Mouse (Mus musculus) hindlimb bud, embryonic 11.5 days (tissue): ENCODE results near the gene Ogfrl1.
A peak's percentile ranks its signal among the peaks of the same experiment; 100 is the strongest.

ENCODE experiments used
- DNase-seq: peaks from one replicate; pipeline ENCODE4 v3.0.0-alpha.2; 2012; ENCODE audit warnings: low read depth, low spot score; ENCODE audit errors: extremely low spot score

Gene Ogfrl1

DNA sequence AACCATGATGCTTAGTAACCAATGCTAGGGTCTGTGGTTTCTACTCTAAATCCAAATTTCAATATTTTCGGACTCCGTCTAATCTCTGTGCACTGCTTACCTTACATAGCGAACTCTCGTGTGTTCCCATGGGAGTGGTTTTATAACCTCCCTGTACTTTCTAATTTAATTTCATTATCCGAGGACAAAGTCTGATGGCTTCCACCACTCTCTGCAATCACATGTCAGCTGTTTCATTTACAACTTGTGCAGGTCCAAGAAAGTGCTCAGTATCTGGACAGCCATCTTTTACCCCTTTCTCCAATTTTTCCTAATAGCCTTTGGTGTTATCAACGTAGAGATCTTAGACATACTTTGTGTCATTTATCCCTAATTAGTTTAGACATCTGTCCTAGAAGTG lies 44.7 kb downstream of the Ogfrl1 start:
- DNase-seq, result no peak

DNA sequence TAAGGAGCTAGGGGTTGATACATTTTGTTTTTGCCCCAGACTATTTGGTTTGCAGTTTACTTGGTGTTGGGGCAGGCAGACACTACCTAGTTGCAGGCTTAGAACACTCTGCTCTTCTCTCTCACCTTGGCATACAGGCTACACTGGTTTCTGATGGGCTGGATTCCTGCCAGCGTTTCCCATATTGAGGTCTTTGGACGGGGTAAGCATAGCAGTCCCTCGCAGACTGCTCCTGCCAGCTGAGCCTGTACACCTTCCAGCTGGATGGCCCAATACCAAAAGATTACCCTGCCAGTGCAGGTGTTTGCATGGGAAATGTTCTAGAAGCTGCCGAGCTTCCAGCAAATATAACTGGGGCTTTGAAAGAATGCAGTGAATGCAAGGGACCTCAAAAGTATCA lies 45.8 kb downstream of the Ogfrl1 start:
- DNase-seq, result no peak

DNA sequence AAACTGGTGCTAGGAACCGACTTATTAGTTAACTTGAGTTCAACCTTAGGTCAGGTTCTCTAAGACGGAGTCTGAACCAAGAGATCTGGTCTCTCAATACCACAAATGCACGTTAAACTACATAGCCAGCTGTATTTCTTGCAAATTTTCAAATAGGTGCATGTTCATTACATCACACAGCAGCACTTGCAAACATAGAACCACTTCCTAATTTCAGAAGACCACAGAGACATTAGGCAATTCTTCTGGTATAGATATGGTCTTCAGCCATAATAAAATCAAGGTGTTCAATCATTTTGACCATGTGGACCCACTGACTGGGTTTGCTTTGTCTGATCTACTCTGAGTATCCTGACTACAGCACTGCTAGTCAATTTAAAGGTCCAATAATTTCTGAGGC lies 51.9 kb downstream of the Ogfrl1 start:
- DNase-seq, result no peak

DNA sequence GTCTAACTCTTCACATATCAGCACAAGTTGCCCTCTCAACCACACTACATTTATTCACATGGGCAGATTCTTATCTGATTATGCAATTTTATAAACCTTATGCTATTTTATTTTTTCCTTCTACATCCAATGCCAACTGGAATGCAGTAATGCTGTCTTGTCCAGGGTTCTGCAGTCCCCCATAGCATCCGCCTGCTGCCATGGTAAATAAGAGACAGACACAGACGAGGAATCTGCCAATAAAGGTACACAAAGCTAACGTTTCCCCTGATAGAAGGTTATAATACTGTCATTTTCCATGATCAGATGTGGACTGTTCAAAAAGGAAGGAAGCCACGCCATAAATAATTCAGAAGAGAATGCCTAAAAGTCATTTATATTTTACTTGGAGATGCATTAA lies 54.7 kb downstream of the Ogfrl1 start:
- DNase-seq, result no peak

DNA sequence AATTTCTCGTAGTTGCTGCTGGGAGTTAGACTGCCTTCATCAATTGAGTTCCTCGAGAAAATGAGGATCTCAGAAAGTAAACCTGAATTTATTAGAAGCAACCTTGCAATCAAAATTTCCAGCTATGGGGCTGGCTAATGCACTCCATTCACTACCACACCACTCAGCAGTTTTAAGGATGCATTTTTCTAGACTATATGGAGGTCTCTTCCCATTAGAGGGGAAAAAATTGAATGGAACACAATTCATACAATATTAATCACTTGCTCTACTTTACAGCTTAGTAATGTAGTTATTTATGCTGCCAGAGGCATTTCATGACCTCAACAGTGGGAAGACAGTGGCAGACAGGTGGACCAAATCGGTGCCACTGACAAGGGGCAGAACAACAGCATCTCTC lies 55.3 kb downstream of the Ogfrl1 start:
- no peak for DNase-seq

DNA sequence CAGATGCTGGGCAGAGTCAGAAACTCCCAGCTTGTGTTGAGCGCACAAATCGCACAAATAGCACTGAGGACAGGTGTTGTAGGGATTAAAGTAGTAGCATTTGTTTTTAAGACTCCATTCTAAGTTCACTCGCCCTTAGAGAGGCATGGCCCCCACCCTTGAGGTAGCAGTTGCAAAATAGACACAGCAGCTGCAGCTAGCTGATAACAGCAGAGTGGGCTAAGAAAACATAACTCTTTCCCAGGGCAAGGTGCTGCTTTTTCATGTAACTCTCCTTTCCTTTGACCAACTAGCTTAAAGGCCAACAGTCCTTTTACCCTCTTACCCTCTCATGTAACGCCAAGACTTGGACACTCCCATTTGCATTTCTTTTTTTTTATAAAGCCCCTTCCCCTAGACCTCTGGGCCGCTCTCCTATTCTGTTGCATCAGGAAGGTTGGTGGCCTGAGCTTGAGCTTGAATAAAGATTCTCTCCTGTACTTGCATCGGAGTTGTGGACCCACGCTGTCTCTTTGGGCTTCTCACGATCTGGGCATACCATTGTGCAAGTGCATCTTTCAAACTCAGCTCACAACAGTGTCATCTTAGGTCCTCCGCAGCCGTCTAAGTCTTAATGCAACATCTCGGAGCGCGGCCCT lies 61.7 kb downstream of the Ogfrl1 start:
- no peak for DNase-seq

DNA sequence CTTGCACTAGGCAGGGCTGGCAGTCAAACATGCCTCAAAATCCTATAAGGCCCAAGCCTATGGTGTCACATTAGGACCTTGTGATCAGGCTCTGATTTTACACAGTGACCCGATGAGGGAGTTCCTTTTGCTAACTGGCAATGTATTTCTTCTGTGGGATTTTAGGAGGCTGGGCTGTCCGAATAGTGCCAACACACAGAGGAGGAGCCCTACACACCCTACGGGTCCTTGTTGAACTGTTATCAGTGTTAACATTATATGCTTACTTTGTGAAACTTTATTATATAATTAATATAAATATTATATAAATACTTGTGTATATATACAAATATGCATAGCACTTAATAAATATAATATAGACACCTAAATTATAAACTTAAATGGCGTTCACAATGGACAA lies 62.5 kb downstream of the Ogfrl1 start:
- no peak for DNase-seq

DNA sequence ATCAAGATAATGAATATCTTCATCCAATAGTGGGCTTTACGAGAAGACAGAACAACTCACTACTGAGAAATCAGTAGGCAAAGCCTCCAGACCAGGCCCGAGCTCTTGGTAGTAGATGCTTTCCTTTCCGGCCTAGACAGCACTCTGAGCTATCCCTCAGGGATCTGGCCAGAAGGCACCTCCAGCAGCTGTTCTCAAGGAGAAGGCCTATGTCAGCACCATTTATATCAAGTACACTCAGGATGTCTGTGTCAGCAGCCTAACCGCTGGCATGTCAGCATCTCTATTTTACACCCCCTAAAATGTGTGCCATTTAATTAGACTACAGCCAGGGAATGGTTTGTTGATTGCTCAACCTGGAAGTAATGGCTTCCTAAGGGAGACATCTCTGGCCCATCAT lies 65.4 kb downstream of the Ogfrl1 start:
- DNase-seq, result no peak

DNA sequence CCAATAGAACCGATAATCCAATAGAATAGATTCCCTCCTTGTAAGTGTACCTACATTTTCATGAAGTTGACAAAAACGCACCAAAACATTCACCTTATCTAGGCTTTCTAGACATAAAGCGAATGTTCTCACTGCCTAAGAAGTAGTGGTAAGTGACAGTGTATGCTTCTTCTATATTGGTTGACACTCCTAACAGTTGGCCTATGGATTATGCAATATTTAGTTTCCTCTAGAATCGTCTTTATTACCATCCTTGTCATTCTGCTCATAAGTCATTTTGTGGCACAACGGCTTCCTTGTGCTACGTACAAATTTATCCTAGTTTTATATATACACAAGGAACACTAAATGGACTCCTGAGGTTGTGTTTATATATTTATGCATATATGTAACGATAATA lies 72.4 kb downstream of the Ogfrl1 start:
- no peak for DNase-seq

DNA sequence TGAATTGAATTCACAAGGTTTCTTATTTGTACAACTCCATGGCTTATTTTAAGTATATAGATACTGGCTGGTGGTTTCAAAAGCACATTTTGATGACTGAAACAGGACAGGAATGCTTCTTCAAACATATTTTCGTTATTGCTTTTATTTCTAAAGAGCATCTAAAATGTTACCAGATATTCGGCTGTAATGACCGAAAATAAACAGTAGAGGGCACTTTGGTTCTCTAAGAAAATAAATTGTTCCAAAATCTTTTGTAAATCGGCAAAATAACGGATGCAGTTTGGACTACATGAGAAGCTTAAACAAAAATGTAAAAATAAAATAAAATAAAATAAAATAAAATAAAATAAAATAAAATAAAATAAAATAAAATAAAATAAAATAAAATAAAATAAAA lies 73.3 kb downstream of the Ogfrl1 start:
- peak; percentile 28 for DNase-seq

DNA sequence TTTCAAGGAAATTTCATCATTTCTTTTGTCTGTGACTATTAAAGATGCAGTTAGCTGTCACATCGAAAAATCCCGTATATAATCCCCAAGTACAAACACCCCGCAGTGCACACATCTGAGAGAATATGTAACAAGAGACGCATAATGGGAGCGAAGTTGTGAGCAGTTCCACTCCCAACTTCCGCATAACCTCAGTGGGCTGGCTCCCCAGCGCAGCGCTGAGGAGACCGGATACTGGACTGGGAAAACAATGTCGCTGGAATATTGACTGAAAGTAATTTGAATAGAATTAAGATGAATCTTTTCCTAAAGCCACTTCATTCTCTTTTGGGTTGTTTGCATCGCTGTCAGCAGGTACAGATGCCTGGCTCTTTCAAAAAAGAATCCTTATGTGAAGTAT lies 74.3 kb downstream of the Ogfrl1 start:
- DNase-seq, result no peak

DNA sequence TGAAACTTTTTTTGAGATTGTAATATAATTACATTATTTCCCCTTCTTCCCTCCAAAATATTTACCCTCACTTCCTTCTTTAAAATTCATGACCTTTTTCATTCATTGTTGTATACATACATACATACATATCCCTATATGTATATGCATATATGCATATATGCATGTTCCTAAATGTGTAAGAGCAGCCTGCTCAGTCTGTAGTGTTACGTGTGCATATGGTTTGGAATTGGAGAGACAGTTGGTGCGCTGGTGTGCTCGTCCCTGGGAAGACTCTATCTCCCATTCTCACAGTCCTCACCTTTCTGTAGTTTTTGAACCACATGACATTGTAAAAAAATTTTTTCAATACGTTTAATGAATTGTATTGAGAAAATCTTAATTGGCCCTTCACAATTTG lies 75.4 kb downstream of the Ogfrl1 start:
- DNase-seq, result no peak

DNA sequence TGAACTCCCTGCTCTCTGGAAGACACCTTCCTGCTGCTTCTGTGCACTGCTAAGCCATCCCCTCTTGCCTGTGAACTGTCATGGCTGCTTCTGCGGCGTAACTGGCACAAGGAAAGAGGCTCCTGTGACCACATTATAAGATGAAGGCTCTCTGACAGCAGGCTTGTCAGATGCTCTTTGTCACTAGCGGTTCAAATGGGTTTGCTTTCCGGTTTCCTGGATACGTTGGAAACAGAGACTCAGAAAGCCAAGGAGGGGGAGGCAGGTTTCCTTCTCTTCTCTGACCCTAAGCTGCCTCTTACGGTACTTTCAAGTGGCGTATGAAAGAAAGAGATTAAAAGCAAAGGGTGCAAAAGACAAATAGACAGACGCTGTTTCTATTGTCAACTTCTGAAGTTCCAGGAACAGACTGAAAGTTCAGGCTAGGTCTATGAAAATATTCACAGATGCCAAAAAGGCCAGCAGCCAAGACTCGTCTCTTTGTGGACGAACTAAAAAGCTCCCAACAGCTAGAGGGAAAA lies 76.2 kb downstream of the Ogfrl1 start:
- no peak for DNase-seq

DNA sequence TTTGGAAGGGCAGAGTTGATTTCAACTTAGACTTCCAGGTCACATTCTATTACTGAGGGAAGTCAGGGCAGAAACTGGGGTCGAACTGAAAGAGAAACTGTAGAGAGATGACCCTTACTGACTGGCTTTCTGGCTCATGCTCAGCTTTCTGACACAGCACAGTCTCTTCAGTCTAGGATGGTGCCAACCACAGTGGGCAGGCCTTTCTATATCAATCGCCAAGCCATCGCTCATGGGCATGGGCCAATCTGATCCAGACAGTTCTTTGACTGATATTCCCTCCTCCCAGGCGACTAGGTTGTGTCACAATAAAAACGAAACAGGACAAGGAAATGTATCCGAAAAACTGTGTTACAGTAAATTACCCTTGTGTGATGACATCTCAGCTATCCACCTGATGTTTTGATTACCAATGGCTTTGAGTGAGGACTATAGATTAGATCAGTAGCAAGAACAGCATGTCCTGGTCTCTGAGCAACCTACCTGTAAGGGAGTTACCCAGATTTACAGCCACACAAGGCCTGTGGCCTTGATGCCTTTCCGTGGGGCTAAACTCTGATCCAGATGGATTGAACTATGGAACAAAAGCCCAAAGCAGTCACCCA lies 76.9 kb downstream of the Ogfrl1 start:
- DNase-seq, result no peak
